Mouse (Mus musculus): ENCODE data around the gene Egln3.

Egln3 gene

DNA sequence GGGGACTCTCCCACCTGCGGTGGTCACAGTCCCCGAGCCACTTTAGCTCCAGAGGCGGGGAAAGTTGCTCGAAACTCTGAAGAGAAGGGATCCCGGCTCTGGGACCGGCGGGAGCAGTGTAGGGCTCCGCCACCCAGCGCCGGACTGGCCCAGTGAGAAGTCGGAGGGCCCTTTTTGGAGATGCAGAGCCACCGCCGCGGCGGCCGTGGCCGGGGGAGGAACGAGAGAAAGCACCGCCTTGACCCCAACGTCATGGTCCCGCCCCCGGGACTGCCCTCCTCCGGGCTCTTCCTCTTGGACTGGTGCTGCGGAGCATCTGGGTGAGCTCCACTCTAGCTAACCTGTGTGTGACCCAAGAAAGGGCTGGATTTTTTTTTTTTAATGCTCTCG is at the start of gene Egln3:
TSS of gene Egln3 (minus strand) at position 205 of the 390 bp plus-strand sequence.
- DNase-seq: peak; percentile 77

DNA sequence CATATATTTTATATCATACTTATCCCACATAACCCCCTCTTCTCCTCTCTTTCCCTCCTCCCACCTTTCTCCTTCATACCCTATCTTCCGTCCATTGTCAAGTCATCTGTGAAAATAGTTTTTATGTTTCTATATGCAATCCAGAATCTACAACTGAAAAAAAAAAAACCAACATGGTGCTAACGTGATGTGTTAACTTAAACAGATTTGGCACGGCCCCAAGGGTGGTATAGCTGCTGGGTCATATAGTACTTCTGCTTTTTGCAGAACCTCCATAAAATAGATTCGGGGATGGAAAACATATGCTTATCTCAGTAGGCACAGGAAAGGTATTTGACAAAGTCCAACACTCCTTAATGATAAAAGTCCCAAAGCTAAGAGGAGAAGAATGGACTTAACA is 49.8 kb upstream of the Egln3 start:
- DNase-seq: no peak

- DNase-seq: peak; percentile 38
Measured at GRCm38 (mm10) chr12:54251942-54252400, 48.3 kb upstream of the Egln3 start.

GRCm38 (mm10) chr12:54247835-54248234 is 44.2 kb upstream of the Egln3 start:
- DNase-seq: no peak

GRCm38 (mm10) chr12:54243158-54243557 is 39.5 kb upstream of the Egln3 start:
- no peak for DNase-seq

DNA sequence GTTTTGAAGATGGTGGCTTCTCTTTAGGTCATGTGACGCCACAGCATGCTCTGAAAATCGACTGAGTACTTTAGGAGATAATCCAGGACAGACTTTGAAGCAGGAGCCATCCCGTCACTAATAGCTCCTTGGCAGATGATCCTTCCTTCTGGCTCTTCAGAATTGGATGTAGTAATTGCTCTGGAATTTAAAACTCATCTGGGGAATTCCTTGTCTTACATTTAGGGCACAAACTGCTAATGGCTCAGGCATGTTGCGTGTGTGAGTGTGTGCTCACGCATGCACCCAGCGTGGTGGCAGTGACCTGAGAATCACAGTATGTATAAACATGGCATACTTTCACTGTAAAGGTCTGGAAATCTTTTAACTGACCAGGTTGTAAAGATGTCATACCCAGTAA is 38.3 kb upstream of the Egln3 start:
- no peak for DNase-seq

GRCm38 (mm10) chr12:54233794-54234193 is 30.1 kb upstream of the Egln3 start:
- no peak for DNase-seq

DNA sequence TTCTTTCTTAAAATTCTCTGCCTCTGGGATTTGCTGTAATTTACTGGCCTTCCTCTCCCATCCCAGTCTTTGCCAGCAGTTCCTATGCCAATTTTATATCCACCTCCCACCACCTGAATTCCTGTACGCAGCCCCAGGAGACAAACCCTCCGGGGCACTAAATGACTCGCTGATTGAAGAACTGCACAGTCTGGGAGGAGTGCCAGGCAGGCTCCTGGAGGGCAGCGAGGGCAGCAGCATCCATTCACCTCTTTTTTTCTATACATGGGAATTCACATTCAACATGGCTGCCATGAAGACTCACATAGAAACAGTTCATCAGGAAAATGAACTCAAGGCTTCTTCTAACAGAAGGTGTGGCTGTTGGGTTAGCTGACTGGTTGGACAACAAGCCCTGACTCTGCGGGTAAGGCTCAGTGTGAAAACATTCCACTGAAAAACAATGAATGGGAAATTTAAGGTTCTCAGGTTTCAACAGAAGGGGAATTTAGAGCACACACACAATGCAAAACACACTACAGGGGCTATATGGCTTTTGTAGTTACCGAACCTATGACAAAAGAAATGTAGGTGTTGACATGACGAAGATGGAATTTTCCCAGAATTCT is 29.4 kb upstream of the Egln3 start:
- no peak for DNase-seq

- no peak for DNase-seq
Measured at GRCm38 (mm10) chr12:54232456-54232855, 28.8 kb upstream of the Egln3 start.

DNA sequence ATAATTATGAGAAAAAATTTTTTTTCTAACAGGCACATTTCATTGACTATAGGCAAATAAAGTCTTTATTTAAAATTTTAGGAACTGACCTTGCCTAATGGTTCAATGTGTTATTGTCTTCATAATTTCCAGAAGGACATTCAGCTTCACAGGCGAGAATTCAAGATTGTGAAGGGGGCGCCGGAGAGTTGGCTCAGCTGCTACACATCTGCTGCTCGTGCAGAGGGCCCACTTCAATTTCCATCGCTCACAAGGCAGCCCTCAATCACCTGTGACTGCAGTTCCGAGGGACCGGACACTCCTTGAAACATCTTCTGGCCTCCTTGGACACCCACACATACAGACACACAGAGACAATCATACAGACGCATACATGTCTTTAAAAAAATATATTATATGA is 23.9 kb upstream of the Egln3 start:
- DNase-seq: no peak

GRCm38 (mm10) chr12:54226341-54226740 is 22.7 kb upstream of the Egln3 start:
- no peak for DNase-seq

DNA sequence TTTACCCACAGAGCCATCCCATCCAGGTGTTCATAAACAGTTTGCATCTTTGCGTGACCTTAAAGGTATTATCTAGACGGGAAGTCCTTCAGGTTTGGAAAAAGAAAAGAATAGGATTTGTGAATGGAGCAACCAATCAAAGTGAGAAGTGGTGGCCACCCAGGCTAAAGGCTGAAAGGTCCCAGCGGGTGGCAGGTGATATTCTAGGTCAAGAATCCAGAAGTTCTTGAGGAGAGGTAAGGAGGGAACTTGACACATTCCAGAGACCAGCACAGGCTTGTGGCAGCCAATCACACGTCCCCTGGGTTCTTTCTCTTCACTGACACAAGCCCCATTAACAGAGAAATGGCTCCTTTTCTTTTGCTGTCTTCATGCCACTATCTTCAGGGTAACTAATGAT is 21.9 kb upstream of the Egln3 start:
- DNase-seq: no peak

DNA sequence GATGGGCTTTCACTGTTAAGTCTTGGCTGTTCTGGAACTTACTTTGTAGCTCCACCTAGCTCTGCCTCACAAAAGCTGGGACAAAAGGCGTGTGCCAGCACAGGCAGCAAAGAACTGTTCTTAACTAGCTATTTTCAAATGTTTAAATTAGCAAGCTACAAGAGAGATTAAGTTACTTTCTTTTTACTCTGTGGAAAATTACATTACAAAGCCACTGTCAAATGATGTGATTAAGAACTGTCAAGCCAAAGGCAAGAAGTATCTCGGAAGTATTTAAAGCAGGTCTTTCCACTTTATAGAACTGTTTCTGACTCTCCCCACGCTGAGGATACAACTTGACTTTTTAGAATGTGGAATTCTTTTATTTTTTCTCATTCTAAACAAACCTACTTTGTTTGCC is 21.4 kb upstream of the Egln3 start:
- DNase-seq: no peak

- no peak for DNase-seq
Measured at GRCm38 (mm10) chr12:54222036-54222760, 18.5 kb upstream of the Egln3 start.

GRCm38 (mm10) chr12:54216673-54217072 is 13.0 kb upstream of the Egln3 start:
- no peak for DNase-seq

DNA sequence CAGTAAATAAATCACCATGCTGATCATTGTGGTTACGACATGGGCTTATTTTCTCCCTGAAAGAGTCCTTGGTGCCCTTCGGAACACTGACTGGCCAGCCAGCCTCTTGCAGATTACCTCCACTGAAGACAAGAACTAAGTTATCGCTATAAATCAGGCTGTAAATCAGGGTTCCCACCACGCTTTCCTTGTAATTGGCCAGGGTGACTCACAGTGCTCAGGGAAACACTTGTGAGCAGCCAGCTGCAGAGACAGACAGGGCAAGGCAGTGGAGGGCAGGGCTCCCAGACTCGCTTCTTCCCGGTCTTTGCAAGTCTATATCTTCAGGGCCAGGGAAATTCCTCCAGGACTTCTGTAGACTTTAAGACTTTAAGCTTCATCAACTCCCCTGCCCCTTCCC is 10.8 kb upstream of the Egln3 start:
- no peak for DNase-seq

DNA sequence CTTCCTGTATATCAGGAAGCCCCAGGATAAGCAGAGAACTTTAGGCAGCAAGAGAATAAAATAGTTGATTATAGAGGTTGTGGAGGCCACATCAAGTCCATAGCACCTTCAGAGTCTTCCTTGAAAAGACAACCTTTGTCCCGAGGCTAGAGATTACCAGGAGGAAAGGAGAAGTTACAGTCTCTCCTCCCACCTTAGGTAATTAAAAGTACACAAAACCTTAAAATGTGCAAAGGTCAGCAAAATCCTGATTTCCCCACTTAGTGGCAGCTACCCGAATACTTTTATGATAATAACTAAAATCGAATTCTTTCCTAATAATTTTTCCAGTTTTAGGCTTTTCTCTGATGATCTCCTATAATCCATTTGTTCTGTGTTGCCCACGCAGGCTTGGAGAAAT is 10.2 kb upstream of the Egln3 start:
- DNase-seq: no peak

DNA sequence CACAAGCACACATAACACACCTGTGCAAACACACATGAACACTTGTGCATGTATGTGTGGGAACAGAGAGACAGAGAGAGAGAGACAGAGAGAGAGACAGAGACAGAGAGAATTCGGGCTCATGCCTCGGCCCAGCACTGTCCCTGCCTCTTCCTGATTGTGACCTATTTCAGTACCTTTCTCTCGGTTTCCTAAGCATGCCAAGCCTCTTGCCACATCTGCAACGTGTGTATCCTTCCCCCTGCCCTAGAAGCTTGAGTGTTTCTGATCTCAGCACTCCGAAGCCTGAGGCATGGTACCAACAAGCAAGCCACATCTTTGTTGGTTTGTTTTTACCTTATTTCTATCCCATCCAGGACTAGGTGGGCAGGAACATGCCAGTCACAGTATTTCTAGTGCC is 9.6 kb upstream of the Egln3 start:
- DNase-seq: no peak

DNA sequence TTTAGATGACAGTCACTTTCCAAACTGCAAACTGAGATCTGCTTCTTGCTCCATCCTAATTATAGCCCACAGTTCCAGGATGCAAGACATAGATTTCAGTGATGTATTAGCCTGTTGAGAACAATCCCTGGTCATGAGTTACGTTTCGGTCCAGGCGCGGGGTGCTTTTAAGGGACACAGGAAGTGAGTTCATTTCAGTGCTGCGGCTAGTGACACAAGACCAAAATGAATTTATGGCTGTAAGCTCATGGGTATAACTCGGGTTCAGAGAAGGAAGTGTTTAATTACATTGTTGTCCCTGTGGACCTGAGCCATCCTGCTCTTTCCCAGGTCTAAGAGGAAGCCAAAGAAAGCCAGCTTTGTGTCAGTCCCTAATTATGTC is 5.5 kb upstream of the Egln3 start:
- DNase-seq: no peak

- no peak for DNase-seq
Measured at GRCm38 (mm10) chr12:54208433-54209181, 4.9 kb upstream of the Egln3 start.

GRCm38 (mm10) chr12:54205731-54206130 is 2.1 kb upstream of the Egln3 start:
- no peak for DNase-seq

DNA sequence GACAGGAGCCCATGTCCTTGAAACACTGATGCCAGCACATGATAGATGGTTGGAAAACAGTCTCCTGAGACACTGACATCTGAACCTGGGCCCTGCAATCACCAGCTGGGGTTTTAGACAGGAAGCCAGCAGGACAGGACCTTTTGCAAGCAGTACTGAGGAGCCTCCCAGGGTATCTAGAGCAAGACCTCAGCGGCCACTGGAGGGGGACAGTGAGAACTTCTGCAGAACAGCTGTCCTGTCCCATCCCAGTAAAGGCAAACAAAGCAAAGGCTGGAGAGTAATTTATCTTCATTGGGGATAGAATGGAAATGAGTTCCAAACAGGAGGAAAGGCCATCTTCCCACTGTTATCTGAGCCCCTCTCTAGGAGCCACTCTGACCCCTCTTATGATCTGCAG is 1.5 kb upstream of the Egln3 start:
- no peak for DNase-seq

DNA sequence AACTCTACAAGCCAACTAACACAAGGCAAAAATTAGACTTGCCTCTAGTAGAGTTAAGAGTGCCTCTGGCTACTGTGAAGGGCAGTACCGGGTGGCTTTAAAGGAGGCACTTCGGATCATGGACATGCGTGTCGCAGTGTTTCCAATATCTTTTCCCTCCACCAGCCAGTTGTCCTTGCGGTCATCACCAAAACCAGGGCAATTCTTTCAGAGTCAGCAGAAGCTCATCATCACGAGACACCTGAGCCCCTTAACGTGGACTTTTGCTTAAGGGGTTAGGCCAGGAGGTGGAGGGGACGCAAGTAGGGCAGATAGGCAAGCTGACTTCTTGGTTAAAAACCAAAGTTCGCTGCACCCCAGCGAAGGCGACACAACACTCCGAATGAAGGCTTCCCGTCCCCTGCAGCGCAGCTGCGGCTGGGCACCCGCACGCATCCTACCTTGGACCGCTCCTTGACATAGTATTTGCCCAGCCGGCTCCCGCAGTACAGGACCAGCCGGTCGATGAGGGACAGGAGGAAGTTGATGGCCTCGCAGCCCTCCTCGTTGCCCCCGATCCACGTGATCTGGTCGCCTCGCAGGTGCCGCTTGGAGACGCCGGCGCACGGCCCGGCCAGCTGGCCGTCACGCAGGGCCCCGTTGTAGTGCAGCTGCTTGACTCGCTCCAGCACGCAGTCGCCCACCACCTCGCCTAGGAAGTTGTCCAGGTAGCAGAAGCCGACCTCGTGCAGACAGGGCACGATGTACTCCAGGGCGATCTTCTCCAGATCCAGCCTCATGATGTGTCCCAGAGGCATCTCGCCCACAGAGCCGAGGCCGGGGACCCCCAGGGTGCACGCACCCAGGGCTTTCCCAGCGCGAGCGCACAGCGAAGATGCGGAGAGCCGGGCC is 650 bp downstream of the Egln3 start:
- DNase-seq: peak; percentile 24
